Mouse (Mus musculus) T-cell, adult 2 months (primary cell): ENCODE measurements around the gene AC161166.1.
A peak's percentile ranks its signal among the peaks of the same experiment; 100 is the strongest.

Experiments used
- DNase-seq: peaks from one replicate; pipeline ENCODE4 v3.0.0; 2022; ENCODE audit warnings: low spot score

AC161166.1 gene

DNA sequence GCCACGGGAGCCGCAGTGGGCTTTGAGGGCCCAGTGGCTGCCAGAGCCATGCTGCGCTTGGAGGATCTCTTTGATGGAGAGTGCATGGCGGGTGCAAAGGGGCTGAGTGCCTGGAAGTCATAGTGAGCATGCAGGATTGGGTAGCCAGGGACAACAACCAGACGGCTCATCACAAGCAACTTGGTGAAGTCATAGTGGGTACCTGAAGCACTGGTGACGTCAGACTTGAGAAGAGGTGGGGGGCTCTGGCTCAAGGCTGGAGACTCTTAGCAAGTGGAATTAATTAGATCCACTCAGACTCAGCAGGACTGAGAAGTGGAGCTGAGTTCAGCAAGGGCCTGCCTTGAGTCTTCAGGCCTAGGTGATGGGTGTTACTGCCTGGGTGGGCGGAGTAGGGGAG lies at the start of gene AC161166.1:
AC161166.1 (minus strand) TSS at position 101 of the 400 bp plus-strand sequence.
- DNase-seq = no peak

DNA sequence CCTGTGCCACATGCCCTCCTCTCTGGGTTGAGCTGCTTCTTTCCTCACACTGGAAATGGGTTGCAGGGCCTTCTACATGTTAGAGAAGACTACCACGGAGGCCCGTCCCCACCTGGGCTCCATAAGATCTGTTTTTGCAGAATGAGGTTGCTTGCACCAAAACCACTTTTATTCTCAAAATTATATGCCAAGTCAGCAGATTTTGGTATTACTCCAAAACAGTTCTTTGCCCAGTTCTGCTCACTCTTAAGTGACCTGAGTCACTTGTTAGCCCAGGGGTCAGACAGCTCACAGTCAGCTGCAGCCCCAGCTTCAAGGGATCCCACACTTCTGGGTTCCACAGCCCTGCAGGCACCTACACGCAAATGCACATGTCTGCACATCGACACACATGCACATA lies 49.2 kb upstream of the AC161166.1 start:
- DNase-seq = no peak

DNA sequence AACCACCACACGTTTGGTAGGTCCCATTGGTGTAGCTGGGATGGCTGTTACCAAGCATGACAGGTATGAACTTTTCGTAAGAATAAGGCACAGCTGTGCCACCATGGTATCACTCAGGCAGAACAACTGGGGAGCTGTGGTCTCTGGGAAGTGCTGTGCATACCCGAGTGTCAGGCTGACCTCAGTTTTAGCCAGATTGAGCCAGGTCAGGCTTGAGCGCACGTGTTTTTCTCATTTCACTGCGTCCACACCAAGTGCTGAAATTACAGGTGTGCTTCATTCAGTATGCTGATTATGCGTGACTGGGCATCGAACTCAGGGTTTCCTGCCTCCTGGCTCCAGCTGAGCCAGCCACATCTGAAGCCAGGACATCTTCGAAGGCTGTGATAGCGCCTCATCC lies 43.5 kb upstream of the AC161166.1 start:
- DNase-seq = no peak

- no peak for DNase-seq
Measured at GRCm38 (mm10) chr7:24551985-24552759, 39.9 kb upstream of the AC161166.1 start.

GRCm38 (mm10) chr7:24547534-24548036 lies 35.3 kb upstream of the AC161166.1 start:
- no peak for DNase-seq

DNA sequence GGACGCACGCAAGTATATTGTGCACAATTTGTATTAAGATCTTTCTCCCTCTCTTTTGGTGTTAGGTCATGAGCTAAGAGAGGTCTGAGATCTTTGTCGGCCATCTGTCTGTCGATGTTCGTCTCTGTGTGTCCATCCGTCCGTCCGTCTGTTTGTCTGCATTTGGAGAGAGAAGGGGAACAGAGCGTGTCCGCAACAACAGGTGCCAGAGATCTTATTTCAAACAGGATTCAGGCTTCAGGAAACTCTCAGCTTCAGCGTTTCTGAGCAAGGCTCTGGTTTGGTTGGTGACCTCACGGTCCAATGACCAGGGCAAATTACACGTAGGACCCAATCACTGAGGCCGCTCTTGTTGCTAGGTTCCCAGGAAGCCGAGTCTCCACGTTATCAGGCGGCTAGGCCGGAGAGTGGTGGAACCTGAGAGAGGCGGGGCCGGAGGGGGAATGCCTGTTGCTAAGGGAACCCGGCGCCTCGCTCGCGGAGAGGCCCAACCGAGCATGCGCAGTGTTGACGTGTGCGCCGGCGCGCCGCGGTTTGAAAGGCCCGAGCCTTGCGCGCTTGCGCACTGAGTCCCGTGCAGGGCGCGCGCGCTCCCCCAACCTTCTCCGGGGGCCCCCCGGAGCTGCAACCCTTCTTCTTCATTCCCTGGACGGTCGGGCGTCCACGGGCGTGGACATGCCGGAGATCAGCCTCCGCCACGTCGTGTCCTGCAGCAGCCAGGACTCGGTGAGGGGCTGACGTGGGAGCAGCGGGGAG lies 34.6 kb upstream of the AC161166.1 start:
- peak; percentile 99 for DNase-seq

DNA sequence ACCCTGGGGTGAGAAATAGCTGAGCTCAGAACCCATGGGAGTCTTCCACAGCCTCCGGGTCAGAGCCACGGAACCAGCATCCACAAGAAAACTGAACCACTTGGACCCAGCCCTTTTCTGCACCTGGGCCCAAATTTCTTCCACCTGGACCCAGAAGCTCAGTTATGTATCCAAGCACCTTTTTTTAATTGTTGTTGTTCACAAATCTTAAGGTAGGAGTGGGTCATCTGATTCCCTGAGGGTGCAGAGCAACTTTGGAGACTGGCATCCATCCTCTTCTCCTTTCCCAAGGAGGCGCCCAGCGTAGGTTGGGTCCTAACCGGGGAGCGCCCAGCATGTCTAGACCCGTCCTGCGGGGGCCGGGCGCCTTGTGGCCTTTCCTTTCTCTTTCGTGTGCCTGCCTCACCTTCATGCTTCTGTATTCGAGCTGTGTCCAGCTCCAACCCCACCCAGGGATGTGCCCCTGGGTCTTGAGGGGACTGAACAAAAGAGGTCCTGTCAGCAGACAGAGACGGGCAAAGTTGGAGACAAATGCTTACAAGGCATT lies 33.9 kb upstream of the AC161166.1 start, which contains the start of the genes Pinlyp and Xrcc1:
Pinlyp (minus strand) TSS at position 51 of the 547 bp plus-strand sequence.
Xrcc1 (plus strand) TSS at position 222 of the 547 bp plus-strand sequence.
- DNase-seq = no peak

DNA sequence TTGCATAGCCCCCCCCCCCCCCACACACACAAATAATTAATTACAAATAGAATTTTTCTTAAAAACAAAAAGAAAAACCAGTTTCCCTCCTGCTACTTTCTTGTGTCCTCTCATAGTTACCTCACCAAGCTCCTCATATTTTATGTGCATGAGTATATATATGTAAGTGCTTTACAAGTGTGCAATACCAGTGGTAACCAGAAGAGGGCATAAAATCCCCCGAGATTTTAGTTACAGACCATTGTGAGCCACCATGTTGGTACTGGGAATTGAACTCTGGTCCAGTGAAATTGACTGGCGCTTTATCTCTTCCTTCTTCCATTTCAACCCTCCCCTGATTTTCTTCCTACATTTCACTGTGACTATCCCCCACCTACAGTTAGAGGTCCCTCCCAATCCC lies 32.3 kb upstream of the AC161166.1 start:
- DNase-seq = no peak

GRCm38 (mm10) chr7:24539686-24540085 lies 27.4 kb upstream of the AC161166.1 start:
- DNase-seq = no peak

- DNase-seq = no peak
Measured at GRCm38 (mm10) chr7:24538701-24539100, 26.4 kb upstream of the AC161166.1 start.

DNA sequence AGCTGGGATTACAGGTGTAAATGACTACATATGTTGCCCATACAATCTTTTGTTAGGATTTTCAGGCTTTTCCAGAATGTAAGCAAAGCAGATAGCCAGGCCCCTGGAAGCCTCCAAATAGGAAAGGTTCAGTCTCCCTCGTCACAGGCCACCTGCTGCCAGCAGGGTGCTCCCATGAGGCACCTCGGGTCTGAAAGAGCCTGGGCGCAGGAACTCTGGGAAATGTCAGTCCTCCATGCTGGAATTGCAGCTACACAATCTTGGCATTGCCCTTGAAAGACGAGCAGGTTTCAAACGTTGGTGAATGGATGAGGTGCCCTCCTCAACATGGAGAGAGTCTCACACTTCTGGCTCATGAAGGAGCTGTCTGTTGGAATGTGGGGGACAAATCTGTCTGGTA lies 25.9 kb upstream of the AC161166.1 start:
- DNase-seq = no peak

GRCm38 (mm10) chr7:24537591-24537990 lies 25.3 kb upstream of the AC161166.1 start:
- DNase-seq = no peak

DNA sequence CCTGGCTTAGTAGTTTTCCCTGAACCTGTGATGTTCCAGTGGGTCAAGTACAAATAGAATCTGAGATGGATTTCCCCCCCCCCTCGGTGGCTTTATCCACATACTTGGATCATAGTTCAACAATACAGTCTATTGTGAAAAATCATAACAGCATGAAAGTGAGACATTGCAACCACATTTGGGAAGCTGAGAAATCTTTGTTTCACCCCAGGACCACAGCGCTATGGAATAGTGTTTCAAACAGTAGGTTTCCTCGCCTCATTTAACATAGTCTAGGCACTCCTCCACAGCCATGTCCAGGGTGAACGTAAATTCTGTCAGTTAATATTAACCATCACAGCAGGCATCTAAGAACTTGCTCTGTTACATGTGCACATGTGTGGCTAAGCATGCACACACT lies 24.8 kb upstream of the AC161166.1 start:
- no peak for DNase-seq

DNA sequence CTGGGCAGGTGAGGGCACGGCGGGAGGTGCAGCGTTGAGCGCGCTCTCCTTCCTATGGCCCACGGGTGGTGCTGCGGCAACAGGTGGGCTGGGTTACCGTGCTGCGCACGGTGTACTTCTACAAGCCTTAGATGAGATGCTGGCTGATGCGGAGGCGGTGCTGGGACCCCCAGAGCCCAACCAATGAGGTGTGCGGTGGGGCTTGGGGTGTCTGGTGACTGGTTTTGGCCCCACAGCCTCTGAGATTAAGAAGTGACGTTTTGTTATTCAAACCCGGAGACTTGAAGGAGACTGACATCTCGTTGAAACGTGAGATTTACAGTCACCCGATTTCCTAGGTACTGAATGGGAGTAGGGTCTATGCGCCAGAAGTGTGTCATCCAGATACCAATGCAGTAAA lies 22.0 kb upstream of the AC161166.1 start:
- no peak for DNase-seq

- no peak for DNase-seq
Measured at GRCm38 (mm10) chr7:24533806-24534205, 21.6 kb upstream of the AC161166.1 start.

GRCm38 (mm10) chr7:24533031-24533571 lies 20.8 kb upstream of the AC161166.1 start:
- DNase-seq = no peak

- DNase-seq = peak; percentile 63
Measured at GRCm38 (mm10) chr7:24531211-24531971, 19.1 kb upstream of the AC161166.1 start.

DNA sequence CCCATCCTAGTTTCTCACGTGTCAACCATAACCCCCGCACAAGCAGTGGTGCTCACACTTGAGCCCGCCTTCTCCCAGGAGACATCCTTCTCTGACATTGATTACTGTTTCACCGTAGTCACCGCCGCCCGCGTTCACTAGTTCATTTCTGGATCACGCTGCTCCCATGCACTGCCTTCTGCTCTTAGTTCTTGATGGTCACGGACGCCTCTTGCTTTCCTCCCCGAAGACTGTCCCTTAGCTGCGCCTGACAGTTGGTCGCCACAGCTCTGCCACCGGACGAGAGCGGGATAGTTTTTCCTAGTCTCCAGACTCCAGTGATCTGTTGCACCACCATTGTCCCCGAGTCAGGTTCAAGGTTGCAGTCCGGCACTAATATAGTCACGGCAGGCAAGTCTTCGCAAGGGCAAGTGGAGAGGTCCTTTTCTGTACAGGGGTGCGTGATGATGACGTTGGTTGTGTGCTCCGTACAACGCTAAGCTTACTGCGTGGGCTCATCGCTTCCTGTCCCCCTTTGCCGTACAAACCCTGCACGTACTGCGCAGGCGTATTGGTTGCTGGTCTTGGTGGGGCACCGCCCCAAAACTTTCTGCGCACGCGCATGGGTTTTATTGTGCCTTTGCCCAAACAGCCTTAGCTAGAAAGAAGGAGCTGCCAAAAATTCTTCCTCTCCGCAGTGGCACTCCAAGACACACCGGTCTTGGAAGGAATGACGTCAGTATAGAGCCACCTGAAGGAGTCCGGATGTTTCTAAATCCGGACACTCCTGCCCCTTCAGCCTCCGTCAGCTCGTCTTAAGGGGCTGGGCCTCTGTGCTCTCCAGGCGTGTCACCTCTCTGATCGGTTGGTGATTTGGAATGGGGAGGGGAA lies 18.0 kb upstream of the AC161166.1 start, which contains the start of gene Irgq:
Irgq (plus strand) TSS at position 628 of the 870 bp plus-strand sequence.
- peak; percentile 99 for DNase-seq

GRCm38 (mm10) chr7:24529580-24529979 lies 17.3 kb upstream of the AC161166.1 start:
- DNase-seq = no peak

- no peak for DNase-seq
Measured at GRCm38 (mm10) chr7:24528861-24529260, 16.6 kb upstream of the AC161166.1 start.
